Mouse (Mus musculus) lung, postnatal 25 days (tissue): ENCODE measurements at regions not wholly inside any gene's neighbourhood (a gene's known extent, or its start where the extent isn't known, plus 50 kb on each side); places are given as distances from the start of the nearest gene placed in this dataset.
A peak's percentile ranks its signal among the peaks of the same experiment; 100 is the strongest.

Experiments used
- DNase-seq: peaks from one replicate; pipeline ENCODE4 v3.0.0; 2022; ENCODE audit warnings: low spot score

GRCm38 (mm10) chr13:106738011-106738410 lies 198.7 kb downstream of the Ipo11 start:
- no peak for DNase-seq

DNA sequence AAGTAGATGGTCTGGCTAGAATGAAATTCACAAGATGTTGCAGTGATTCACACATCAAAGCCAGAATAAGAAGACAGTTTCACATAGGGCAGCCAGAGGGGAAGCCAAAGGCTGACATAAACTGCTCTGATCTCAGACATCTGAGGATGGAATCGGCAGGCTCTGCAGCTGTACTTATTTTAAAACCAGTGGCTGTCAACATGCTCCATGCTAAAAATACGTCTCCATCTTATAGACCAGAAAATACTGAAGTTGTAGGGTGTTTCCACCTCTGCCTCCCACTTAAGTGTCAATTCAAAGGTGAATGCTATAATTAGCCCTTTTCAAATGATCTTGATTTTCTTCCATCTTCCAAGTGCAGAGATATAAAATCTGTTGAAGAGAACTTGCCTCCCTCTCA lies 202.4 kb downstream of the Ipo11 start:
- no peak for DNase-seq

GRCm38 (mm10) chr13:106732906-106733305 lies 203.9 kb downstream of the Ipo11 start:
- no peak for DNase-seq

GRCm38 (mm10) chr13:106723315-106723714 lies 213.4 kb downstream of the Ipo11 start:
- DNase-seq = no peak

DNA sequence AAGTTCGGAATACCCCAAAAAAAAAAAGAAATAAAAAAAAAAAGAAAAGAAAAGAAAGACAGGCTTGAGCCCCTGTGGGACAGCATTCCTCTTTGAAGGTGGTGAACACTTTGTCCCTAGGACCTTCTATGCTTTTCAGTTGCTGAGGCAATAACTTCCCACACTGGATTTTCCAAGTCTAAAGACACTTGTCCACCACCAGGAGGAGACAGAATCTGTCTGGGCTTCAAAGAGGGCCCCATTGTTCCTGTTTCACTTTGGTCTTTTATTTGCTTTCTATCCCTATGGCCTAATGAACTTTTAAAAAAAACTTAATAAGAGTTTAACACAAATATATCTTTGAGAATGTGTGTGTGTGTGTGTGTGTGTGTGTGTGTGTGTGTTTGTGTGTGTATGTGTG lies 215.6 kb downstream of the Ipo11 start:
- peak; percentile 7 for DNase-seq

GRCm38 (mm10) chr13:106715771-106716170 lies 221.0 kb downstream of the Ipo11 start:
- no peak for DNase-seq

- no peak for DNase-seq
Measured at GRCm38 (mm10) chr13:106715234-106715633, 221.5 kb downstream of the Ipo11 start.

DNA sequence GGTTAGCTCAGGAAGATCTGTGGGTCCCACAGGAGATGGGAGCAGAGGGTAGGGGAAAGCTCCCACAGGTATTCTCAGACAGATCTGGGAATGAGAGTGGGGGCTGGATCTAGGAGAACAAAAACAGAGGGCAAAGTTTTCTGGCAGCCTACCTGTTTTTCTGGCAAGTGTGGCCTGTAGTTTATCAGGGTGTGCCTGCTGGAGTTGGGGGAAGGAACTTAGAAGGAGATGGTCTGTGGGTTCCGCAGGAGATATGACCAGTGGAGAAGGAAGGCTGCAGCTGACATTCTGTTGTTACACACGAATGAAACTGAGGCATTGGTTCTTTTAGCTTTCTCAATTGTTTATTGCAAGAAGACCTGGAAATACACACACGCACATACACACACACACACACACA lies 226.2 kb downstream of the Ipo11 start:
- no peak for DNase-seq

DNA sequence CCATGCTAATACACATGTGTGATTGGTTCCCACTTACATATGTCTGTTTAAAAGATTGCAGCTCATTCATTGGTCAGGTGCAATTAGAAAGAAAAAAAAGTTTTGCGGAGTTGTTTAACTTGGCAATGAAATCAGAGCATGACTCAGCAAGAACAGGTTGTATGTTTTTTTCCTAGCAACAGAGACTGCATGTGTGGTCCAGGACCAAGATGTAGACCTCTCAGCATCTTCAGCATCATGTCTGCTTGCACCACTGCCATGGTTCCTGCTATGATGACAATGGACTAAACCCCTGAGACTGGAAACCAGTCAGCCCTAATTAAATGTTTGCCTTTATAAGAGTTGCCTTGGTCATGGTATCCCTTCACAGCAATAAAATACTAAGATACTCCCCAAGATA lies 236.4 kb downstream of the Ipo11 start:
- DNase-seq = no peak

DNA sequence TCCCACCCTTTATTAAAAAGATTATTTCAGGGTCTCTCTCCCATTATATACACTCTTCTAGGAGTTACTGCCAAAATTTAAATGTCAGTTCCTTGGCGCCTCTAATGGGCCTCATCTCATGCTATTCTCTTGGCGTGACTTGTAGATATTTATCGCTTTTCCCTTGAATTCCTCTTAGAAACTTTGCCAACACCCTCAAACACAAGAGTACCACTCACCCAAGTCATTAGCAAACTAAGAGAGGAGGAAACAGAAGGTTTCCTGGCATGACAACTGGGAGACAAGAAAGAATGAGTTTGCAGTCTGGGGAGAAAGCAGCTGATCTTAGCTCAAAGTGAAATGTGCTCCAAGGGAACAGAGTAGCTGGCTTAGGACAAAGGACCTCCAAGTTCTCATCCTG lies 236.8 kb downstream of the Ipo11 start:
- no peak for DNase-seq

DNA sequence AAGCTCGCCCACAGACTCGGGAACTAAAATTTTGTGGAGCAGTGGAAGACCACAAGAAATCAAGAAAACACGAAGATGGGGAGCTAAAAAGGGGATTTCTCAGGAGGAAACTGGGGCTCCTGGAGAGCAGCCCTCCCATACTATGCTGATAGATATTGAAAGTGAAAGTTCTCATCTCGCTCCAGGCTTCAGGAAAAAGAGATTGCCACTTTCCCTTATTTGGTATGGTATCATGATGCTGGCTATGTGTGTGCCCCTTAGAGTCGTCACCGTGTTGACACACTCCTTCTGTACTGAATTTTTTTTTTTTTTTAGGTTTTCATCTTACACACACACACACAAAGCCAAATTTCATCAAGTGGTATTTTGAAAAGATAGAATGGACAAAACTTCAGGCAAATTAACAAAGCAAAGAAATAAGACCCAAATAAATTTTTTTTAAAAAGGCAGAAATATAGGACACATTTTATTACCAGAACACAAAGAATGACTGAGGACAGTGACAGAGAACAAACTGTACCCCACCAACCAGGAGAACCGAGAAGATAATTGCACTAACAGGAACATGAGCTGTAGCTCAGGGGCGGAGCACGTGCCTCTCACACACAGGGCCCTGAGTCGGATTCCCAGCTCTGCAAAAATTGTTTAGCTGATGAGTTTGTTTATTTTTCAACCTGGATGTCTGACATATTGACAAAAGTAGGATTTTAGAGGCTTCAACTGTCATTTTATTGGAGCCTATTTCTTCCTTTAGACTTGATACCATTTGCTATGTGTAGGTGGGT lies 244.8 kb downstream of the Ipo11 start:
- DNase-seq = no peak

GRCm38 (mm10) chr13:106690125-106690524 lies 246.6 kb downstream of the Ipo11 start:
- no peak for DNase-seq

DNA sequence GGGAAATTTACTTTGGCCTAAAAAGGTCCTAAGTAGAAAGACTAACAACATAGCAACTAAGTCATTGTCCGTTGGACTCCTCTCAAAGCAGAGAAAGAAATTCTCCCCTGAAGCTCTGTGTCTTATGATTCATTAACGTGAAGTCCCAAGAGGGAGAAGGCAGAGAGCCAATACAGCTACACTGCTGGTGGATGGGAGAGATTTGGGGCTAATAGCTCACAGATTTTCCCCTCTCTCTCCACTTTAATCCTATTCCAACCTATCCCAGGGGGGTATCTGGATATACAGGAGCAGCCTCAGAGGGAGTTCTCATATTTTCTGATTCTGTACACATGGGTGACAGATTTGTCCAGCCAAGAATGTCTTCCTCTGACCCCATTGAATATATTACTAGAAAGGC lies 247.1 kb downstream of the Ipo11 start:
- no peak for DNase-seq

- DNase-seq = no peak
Measured at GRCm38 (mm10) chr13:106689051-106689450, 247.7 kb downstream of the Ipo11 start.

DNA sequence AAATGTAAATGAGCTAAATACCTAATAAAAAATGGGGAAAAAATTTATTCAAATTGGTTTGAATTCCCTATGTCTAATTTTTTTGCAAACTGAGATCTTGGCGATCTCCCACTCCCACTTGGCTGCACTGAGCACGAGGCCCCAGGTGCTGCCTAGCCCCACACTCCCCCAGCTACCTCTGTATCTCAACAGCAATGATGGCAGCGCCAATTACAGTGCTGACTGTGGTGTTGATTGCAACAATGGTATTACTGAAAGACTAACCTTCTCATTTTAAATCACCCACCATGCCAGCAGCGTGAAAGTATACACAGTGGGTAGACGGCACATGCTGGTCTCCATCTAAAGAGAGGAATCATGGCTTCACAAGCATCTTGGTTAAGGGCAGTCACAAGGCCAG lies 267.1 kb downstream of the Ipo11 start:
- no peak for DNase-seq

GRCm38 (mm10) chr13:106662195-106662594 lies 274.6 kb downstream of the Ipo11 start:
- DNase-seq = no peak

DNA sequence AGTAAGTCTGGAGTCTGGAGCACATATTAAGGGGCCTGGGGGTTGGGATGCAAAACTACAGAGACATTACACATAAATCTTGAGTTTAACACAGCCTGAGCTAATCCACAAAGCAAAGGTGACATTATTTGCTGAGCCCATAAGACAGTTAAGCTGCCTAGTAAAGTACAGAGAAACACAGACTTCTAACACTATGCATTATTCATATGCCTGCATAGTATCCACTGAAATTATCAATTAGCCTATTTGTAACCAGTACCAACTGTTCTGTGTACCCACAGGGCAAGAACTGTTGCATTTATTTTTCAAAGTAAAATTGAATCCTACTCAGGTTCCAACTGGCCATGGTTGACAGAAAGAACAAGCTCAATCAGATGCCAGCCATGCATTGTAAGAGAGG lies 287.4 kb downstream of the Ipo11 start:
- no peak for DNase-seq

- DNase-seq = no peak
Measured at GRCm38 (mm10) chr13:106643302-106643975, 293.3 kb downstream of the Ipo11 start.

GRCm38 (mm10) chr13:106638706-106639385 lies 297.9 kb downstream of the Ipo11 start:
- DNase-seq = peak; percentile 1

DNA sequence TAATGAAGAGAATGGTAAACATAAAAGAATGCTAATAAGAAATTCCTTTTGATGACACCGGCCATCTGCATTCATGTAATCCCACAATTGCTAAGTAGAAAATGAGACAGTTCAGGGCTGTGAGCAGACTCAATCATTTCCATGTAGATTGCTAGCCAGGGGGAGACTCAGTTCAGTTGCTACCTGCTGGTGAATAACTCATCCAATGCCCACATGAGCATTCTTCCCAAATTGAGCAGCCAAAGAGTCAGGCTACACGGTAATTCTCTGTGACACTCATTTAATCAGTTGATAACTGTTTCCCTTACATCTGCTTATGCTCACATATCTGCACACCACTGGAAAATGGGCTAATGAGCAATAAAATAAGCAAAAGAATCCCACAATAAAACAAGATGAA lies 345.0 kb downstream of the Ipo11 start:
- no peak for DNase-seq

- DNase-seq = no peak
Measured at GRCm38 (mm10) chr13:106567658-106568359, 368.9 kb downstream of the Ipo11 start.

GRCm38 (mm10) chr13:106562588-106562987 lies 374.2 kb downstream of the Ipo11 start:
- DNase-seq = no peak

GRCm38 (mm10) chr13:106562161-106562560 lies 374.6 kb downstream of the Ipo11 start:
- DNase-seq = no peak
